Mouse (Mus musculus) liver, adult 2 months (tissue): Measurements from ENCODE around the gene Dnaic2. TPM values are rescaled to one million over a fixed set of nuclear protein-coding genes. Genes with fewer than 3 reads are reported as not detected.
A peak's percentile ranks its signal among the peaks of the same experiment; 100 is the strongest.

Experiments
- DNase-seq: peaks from one replicate; pipeline ENCODE4 v3.0.0-alpha.2; 2011; ENCODE audit warnings: low read depth, low spot score; ENCODE audit errors: extremely low read depth
- H3K27ac ChIP-seq: fragments of 200-500 bp; replicated peaks from 2 replicates; pipeline ENCODE4 v1.5.1; 2012; ENCODE audit warnings: low read depth, mild to moderate bottlenecking, control low read depth, inconsistent platforms, low read length; ENCODE audit not compliant: insufficient read depth
- H3K27me3 ChIP-seq: fragments of 200-500 bp; 2 replicates; pipeline ENCODE4 v1.6.1; 2012; ENCODE audit warnings: mild to moderate bottlenecking, moderate library complexity, low read length, inconsistent platforms; ENCODE audit not compliant: control insufficient read depth, insufficient read depth
- H3K36me3 ChIP-seq: fragments of 200-500 bp; 2 replicates; pipeline ENCODE4 v1.6.1; 2012; ENCODE audit warnings: low read length, inconsistent platforms; ENCODE audit not compliant: control insufficient read depth, insufficient read depth
- H3K4me1 ChIP-seq: fragments of 200-500 bp; 2 replicates; pipeline ENCODE4 v1.6.1; 2011; ENCODE audit warnings: low read length; ENCODE audit not compliant: control insufficient read depth, insufficient read depth
- H3K4me3 ChIP-seq: fragments of 200-500 bp; 2 replicates; pipeline ENCODE4 v1.5.1; 2011; ENCODE audit warnings: low read depth, mild to moderate bottlenecking, control low read depth, low read length, moderate library complexity; ENCODE audit not compliant: insufficient read depth
- H3K79me2 ChIP-seq: fragments of 200-500 bp; 2 replicates; pipeline ENCODE4 v1.6.1; 2012; ENCODE audit warnings: inconsistent platforms, mild to moderate bottlenecking, low read length, moderate library complexity; ENCODE audit not compliant: control insufficient read depth, insufficient read depth
- H3K9ac ChIP-seq: fragments of 200-500 bp; 2 replicates; pipeline ENCODE4 v1.6.1; 2012; ENCODE audit warnings: low read depth, mild to moderate bottlenecking, control low read depth, inconsistent platforms, low read length
- CTCF ChIP-seq: fragments of 200-500 bp; IDR thresholded peaks from 2 replicates; pipeline ENCODE4 v1.5.1; 2011; ENCODE audit warnings: low read depth, low read length, control low read depth
- POLR2A ChIP-seq: fragments of 200-500 bp; IDR thresholded peaks from 2 replicates; pipeline ENCODE4 v1.6.1; 2011; ENCODE audit warnings: low read length, control low read depth; ENCODE audit not compliant: insufficient read depth; ENCODE audit errors: extremely low read depth
- WGBS: fragments of 180-500 bp; shearing (Covaris S2); methylation state at CpG from one replicate; pipeline ENCODE4 v1.1.7; 2018; 5-methylcytosine and 5-hydroxymethylcytosine counted together
- polyA plus RNA-seq: library from polyadenylated mRNA; depleted of rRNA; stranded (reverse); fragments of >200 nt; gene quantifications from 2 replicates; pipeline ENCODE4 v1.2.3, GENCODE M21; 2012
- total RNA-seq: library from RNA; depleted of rRNA; stranded (reverse); fragments of >200 nt; gene quantifications from 2 replicates; pipeline ENCODE4 v1.2.3, GENCODE M21; 2014

Gene Dnaic2
- total and polyA plus RNA-seq, 2 experiments: 0.13 TPM; not detected in 1

DNA sequence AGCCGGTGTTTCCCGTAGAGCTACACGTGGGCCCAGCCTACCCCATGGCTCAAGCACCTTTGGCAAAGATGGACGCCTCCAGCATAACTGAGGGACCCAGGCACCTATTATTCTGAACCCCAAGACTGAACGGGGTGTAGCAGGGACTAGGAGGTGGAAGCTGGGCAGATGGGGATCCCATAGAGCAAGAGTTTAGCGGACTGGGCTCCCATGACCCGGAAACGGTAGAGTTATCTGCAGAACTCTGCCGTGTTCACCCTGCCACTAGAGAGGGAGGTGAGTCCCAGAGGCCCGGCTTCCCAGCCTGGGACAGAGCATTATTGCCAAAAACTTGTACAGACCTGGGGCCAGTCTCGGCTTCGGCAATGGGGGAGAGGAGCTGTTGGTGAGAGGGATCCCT is 63.0 kb downstream of the Dnaic2 start:
- 81% methylated on average over 12 of the region's 12 CpGs for WGBS
- H3K27me3 ChIP-seq: peaks cover 32% of the 10 kb centered on the region
- no peak overlapping the region for H3K27ac ChIP-seq

DNA sequence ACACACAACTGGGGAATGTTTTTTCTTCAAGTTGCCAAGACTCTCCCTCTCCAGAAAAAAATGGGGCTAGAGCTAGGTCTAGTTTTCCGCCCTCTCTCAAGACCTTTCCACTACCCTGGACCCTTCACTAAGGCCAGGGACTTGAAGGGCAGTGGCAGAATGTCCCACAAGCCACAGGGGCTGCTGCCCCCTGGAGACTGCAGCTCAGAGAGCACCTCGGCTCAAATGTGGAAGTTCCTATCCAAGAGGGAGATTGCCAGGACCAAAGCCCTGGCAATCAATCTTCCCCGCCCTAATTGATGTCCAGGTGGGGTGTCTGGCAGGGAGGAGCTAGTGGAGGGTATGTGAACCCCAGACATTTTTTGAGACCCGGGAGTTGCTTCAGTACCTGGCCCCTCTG is 63.6 kb downstream of the Dnaic2 start:
- no peak for DNase-seq
- H3K4me1 ChIP-seq: no peaks in the 10 kb centered on the region; the same call in 1 of the 2 replicates
- no peak overlapping the region for H3K9ac ChIP-seq
- H3K27ac ChIP-seq: no peak overlapping the region
- no peak for TF ChIP-seq CTCF
- TF ChIP-seq POLR2A: no peak
- 47% methylated on average over 4 of the region's 4 CpGs for WGBS
- H3K4me3 ChIP-seq: no peak overlapping the region
- peaks cover 32% of the 10 kb centered on the region for H3K27me3 ChIP-seq
- H3K79me2 ChIP-seq: no peaks in the 10 kb centered on the region
- no peaks in the 10 kb centered on the region for H3K36me3 ChIP-seq

More for the DNA sequence above, 63.0 kb downstream of the Dnaic2 start:
- no peak for DNase-seq
- H3K4me3 ChIP-seq: no peak overlapping the region
- H3K36me3 ChIP-seq: no peaks in the 10 kb centered on the region
- H3K4me1 ChIP-seq: no peaks in the 10 kb centered on the region; the same call in 1 of the 2 replicates
- no peaks in the 10 kb centered on the region for H3K79me2 ChIP-seq
- TF ChIP-seq CTCF: no peak
- no peak for TF ChIP-seq POLR2A
- no peak overlapping the region for H3K9ac ChIP-seq

DNA sequence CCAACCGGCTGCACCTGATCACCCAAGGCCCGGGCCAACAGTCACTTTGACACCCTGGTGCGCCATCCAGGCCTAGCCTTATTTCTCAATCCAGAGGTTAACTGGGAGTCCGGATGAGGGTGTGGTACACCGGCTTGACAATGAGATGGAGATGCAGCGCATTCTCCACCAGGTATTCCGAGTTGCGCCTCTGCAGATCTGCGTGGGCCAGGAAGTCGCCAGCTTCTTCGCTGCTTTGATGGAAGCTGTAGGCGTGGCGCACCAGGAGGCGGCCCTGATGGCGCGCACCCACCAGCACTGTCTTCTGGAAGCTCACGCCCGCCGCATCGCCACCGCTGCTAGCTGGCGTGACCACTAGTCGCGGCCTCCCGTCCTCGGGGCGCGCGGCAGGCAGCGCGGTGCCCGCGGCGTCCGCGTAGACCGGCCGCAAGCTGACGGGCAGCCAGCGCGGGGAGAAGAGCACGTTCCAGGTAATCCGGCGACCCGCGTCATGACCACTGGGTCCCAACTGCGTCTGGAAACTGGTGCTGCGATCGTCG is 64.2 kb downstream of the Dnaic2 start:
- peaks cover 29% of the 10 kb centered on the region for H3K27me3 ChIP-seq
- WGBS: 4% methylated on average over 50 of the region's 50 CpGs

DNA sequence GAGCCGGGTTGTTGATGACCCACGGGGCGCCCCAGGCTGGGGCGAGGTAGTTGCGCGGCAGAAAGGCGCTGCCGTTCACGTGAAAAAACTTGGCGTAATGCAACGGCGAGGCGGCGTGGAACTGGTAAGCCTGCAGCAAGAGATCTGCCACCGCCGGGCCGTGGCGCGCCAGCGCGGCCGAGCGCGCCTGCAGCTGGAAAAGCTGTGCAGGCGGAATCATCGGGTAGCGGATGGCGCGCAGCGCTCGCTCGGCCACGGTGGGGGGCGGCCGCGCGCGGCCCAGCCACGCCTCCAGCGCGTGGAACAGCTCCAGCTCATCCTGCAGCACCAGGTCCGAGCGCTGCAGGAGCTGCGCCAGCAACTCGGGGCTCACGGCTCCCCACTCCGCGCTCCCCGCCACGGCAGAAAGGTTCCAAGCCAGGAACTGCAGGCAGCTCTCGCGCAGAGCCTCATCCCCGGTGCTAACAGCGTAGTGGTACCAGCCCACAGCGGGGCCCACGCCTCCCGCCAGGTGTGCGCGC is 64.7 kb downstream of the Dnaic2 start:
- H3K27ac ChIP-seq: no peak overlapping the region
- TF ChIP-seq POLR2A (no peak), CTCF (no peak)
- H3K4me3 ChIP-seq: peak overlapping the region; percentile 17; the same call in 1 of the 2 replicates
- peaks cover 28% of the 10 kb centered on the region for H3K27me3 ChIP-seq
- no peaks in the 10 kb centered on the region for H3K79me2 ChIP-seq
- WGBS: 2% methylated on average over 58 of the region's 59 CpGs
- DNase-seq: no peak
- no peaks in the 10 kb centered on the region for H3K36me3 ChIP-seq
- no peak overlapping the region for H3K9ac ChIP-seq
- no peaks in the 10 kb centered on the region; the same call in 1 of the 2 replicates for H3K4me1 ChIP-seq

More for the DNA sequence above, 64.2 kb downstream of the Dnaic2 start:
- H3K27ac ChIP-seq: no peak overlapping the region
- peak overlapping the region; percentile 17; the same call in 1 of the 2 replicates for H3K4me3 ChIP-seq
- TF ChIP-seq POLR2A (no peak), CTCF (no peak)
- no peaks in the 10 kb centered on the region for H3K36me3 ChIP-seq
- no peaks in the 10 kb centered on the region; the same call in 1 of the 2 replicates for H3K4me1 ChIP-seq
- H3K9ac ChIP-seq: no peak overlapping the region
- no peaks in the 10 kb centered on the region for H3K79me2 ChIP-seq
- DNase-seq: no peak

DNA sequence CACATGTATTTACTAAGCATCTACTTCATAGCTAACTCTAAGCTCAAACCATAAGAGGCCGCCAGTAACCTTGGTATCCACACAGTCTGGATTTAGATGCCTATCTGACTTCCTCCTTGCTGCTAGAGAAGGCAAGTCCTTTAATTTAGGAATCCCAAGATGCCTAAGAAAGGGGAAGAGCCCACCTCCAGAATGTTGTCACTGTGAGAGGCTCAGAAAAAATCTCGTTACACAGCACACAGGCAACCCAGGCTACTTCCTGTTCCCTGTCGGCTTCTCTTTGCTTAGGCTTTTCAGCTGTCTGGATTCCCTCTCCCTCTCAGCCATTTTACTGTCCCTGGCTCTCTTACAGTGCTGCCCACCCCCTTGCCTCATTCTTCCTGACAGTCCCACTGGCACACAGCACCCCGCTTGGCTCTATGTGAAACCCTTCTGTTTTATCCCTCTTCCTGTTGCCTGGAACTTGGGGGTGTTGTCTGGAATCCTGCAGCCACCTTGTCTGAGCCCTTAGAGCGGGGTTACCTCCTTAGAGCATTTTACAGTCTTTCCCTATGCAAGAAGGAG is 65.8 kb downstream of the Dnaic2 start:
- 74% methylated on average over 5 of the region's 5 CpGs for WGBS
- DNase-seq: no peak
- Histone ChIP-seq H3K36me3 (no peaks in the 10 kb centered on the region), H3K4me3 (no peak overlapping the region), H3K27ac (no peak overlapping the region), H3K4me1 (no peaks in the 10 kb centered on the region; the same call in 1 of the 2 replicates), H3K79me2 (no peaks in the 10 kb centered on the region), H3K9ac (no peak overlapping the region), H3K27me3 (peaks cover 23% of the 10 kb centered on the region)
- TF ChIP-seq CTCF: no peak
- TF ChIP-seq POLR2A: no peak
